Mouse (Mus musculus) CD4-positive helper T cell, adult 2 months (primary cell): Measurements from ENCODE around the gene Foxl1.
A peak's percentile ranks its signal among the peaks of the same experiment; 100 is the strongest.

ENCODE experiments used
- DNase-seq: peaks from one replicate; pipeline ENCODE4 v3.0.0-alpha.2; 2012; ENCODE audit warnings: low read depth, missing footprints, low spot score

Gene Foxl1

DNA sequence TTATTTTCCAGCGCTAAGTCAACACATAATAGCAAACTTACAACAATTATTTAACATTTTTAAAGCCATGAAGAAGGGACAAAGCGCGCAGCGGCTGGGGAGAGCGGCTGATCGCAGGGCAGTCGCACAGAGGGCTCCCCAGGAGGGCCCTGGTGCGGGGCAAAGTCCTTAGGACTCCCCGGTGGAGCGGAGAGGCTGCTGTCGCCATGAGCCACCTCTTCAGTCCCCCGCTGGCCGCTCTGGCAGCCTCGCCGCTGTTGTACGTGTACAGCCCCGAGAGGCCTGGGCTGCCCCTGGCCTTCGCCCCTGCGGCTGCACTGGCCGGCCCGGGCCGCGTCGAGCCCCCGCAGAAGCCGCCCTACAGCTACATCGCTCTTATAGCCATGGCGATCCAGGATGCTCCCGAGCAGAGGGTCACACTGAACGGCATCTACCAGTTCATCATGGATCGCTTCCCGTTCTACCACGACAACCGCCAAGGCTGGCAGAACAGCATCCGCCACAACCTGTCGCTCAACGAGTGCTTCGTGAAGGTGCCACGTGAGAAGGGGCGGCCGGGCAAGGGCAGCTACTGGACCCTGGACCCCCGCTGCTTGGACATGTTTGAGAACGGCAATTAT, at the start of gene Foxl1:
Gene Foxl1, plus strand, starts transcription at position 185 of the 620 bp plus-strand sequence.
- DNase-seq, result no peak

DNA sequence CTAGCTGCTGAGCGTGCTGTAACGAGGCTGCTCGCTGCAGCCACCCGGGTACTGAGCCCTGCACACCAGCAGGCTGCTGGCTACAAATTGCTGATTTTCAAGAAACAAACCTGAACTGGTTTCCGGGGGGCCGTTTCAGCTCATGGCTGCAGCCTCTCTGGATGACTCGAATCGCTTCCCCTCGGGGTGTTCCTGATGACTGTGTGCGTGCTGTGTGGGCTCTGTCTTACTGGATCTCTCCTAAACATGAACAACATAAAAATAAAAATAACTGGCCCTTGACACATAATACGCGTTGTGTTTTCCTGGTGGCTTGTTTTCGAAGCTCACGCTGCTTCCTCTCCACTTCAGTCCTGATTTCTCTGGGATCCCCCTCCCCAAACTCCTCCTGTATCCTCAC, 49.0 kb upstream of the Foxl1 start:
- DNase-seq, result no peak

GRCm38 (mm10) chr8:121079201-121079600, 48.5 kb upstream of the Foxl1 start:
- DNase-seq, result no peak

GRCm38 (mm10) chr8:121079944-121080343, 47.8 kb upstream of the Foxl1 start:
- no peak for DNase-seq

GRCm38 (mm10) chr8:121080361-121081090, 47.2 kb upstream of the Foxl1 start:
- no peak for DNase-seq

GRCm38 (mm10) chr8:121081398-121081797, 46.3 kb upstream of the Foxl1 start:
- no peak for DNase-seq

DNA sequence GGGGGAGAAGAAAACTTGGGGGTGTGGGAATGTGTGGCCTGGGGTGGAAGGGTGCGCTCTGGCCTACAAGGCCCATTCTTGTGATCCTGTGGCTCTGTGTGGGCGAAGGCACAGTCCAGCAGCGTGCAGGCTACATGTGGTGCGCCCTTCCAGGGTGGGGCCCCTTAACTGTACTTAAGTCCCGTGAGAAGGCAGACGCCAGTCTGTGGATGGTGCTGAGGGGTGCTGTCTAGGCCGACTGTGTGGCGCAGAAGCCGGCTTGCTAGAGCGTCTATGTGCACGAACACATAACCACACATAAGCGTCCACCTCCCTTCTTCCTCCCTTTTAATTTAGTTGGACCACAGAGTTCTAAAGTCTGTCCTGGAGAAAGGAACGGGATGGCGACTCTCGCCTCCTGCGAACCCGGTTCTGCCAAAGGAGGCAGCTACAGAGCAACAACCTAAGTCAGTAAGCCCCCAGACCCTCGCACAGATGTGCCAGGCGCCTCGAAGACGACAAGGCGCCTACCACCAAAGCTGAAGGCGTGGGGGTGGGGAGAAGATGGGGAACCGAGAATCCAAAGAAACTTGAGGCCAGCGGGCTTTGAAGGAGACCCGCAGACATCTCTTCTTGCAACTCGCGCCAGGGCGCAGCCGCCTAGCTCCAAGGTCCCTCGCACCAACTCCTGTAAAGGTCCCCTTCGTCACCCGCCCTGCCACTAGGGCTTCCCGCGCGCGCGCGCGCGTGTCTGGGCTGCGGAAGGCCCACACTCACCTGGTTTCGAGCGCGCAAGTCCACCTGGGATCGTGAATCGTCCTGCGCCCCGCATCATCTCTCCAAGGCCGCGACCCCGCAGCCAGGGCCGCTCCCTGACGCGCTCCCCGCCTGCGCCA, 45.3 kb upstream of the Foxl1 start:
- no peak for DNase-seq

- DNase-seq, result peak; percentile 20
Observed at GRCm38 (mm10) chr8:121083093-121083935, 44.4 kb upstream of the Foxl1 start.

GRCm38 (mm10) chr8:121083936-121084209, 43.9 kb upstream of the Foxl1 start:
- DNase-seq, result no peak

GRCm38 (mm10) chr8:121084210-121084951, 43.4 kb upstream of the Foxl1 start, which contains the start of gene Foxf1:
Foxf1 (plus strand) TSS chr8:121084386.
- no peak for DNase-seq

GRCm38 (mm10) chr8:121085011-121085410, 42.7 kb upstream of the Foxl1 start:
- no peak for DNase-seq

GRCm38 (mm10) chr8:121085561-121085960, 42.2 kb upstream of the Foxl1 start:
- no peak for DNase-seq

DNA sequence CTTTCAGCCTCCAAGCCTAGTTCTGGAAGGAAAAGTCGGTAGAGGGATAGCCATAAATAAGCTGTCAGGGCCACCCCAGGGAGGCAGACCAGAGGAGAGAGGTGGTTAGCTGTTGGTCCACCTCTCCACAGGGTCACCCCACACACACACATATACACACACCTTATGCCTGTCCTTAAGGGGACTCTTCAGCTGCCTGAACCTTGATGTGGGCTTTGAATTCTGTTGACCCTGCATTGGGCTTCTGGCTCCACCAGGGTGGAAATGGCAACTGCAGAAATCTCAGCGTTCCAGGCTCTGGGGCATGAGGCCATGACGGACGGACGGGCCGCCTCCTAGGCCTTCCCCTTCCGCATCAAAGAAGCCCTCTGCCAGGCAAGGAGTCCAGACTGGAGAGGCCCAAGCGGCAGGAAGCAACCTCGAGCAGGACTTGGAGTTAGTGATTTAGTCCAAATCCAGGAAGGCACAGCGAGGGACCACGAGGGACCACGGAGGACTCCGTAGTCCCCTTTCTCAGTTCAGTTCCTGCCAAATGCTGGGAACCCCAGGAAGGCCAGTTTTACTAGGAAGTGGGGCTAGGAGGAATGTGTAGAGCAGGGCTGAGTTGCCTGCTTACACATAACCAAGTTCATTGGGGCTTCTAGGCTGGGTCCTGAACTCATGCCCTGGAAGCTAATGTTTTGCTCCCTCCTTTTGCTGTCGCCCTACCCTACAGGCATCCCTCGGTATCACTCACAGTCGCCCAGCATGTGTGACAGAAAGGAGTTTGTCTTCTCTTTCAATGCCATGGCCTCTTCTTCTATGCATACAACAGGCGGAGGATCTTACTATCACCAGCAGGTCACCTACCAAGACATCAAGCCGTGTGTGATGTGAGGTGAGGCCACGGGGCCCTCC, 41.5 kb upstream of the Foxl1 start:
- no peak for DNase-seq

DNA sequence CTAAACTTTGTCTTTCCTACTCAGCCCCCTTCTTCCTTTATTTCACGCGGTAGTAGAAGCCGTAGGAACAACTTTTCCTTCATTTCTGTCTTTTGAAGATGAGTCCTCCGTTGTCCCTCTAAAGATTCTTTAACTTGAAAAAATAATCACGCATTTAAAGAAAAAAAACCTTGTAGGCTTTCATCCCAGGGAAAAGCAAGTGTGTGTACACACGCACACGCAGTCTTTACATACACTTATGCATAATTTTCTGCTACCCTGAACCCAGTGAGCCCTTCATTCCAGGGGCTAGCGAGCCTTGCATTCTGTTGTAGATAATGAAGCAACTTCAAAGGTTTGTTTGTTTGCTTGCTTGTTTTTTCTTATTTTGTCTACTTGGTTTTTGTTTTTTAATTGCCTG, 39.5 kb upstream of the Foxl1 start:
- no peak for DNase-seq

DNA sequence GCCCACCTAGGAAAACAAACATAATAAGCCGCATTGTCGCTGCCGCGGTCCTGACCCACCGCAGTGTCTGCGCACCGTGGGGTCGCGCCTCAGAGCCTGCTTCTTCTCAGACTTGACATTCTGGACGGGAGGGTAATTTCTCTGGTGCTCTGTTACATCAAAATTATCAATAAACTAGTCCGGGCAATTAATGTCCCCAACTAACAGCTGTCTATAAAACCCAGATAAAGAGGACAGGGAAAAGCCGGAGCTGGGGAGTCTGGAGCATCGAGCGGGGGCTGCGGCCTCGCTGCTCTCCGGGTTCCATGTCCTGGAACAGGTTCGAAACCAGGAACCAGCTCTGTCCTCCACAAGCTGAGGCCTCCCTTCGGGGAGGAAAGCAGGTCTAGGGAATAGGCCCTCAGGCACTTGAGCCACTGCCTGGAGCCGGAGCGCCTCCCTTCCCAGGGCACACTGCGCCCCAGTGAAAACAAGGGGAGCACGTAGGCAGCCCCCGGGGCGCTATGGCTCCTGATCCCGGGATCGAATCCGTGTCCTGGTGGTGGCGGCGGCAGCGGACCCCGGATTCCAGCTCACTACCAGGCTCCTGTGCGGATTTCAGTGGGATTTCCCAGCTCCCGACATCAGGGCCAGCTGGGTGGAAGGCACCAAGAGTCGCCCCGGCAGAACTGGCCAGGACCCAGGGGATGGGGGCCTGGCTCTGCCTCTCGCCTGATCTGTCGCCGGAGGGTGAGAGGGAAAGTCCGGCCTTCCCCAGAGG, 38.7 kb upstream of the Foxl1 start:
- DNase-seq, result no peak

DNA sequence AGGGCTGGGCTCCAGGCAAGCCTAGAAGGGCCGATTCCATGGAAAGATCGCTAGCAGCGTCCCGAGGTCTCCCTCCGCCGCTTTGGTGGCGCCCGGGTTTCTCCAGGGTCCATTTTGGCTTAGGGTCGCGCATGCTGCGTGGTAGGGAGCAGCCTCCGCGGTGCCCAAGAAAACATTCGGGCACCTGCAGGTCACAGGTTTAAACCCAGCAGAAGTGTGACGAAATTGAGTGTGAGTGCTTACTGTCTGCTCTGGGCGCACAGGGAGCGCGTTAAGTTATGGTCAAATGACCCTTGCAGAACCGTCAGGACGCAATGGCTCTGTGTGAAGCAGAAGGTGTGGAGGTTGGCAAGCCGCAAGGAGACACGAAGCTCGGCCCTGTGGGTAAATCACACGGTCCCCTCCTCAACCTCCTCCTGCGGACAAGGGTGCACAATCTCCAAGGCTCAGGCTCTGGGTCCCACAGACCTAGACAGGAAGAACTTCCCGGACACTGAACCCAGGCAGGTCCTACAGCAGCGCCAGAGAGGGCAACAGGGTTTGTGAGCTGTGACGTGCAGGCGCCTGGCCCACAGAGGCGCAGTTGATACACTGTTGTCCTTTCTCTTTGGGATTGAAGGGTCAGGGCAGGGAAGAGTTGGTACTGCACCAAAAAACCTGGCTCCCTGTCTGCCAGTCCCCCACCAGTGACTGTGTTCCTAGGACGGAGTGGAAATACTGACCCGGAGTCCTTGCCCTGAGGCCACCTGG, 37.9 kb upstream of the Foxl1 start:
- no peak for DNase-seq

DNA sequence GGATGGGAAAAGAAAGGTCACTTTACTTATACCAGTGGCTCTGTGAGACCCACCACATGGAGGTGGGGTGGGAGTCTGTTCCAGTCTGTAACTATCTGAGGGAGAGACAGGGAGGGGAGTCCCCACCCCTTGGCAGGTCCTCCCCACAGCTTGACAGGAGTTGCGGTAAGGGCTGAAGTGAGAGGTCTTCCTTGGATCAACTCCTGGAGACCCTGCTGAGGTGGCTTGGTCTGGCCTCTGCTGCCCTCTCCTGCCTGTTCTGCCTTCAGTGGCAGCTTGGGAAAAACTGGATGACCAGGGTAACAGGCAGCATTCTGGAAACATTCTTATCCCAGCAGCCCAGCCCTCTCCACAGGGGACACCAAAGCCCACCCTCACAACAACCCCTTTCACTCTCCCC, 37.0 kb upstream of the Foxl1 start:
- no peak for DNase-seq

GRCm38 (mm10) chr8:121092141-121092540, 35.6 kb upstream of the Foxl1 start:
- no peak for DNase-seq
